Mouse (Mus musculus): ENCODE results near the gene Exog.
A peak's percentile ranks its signal among the peaks of the same experiment; 100 is the strongest.

The Exog gene

DNA sequence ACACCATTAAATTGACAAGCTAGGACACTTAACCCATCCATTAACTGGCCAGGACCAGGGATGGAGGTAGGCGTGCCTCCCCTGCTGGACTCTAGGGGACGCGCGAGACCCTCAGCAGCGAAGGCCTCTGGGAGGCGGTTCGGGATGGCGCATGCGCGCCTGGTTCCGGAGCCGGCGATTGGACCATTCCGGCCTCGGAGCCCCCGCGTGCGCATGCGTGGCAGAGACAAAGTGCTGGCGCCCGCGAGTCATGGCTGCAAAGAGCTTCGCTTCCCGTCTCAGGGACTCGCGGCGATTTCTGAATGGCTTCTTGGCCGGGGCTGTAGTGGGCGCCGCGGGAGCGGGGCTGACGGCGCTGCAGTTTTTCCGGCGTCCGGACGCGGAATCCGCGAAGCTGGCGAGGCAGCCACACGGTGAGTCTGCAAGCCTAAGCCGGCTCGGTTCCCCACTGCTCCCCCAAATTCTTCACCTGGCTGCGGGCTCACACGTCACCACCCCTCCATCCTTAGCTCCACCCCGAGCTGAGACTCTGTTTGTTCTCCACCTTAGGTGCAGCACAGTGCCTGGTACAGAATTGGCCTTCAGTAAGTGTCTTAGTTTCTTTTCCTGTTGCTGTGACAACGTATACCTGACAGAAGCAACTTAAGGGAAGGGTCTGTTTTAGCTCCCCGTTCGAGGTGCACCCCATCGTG is at the start of gene Exog:
TSS of gene Exog (plus strand) at position 206 of the 692 bp plus-strand sequence.
- DNase-seq (ENCODE audit: low spot score) = peak; percentile 98

DNA sequence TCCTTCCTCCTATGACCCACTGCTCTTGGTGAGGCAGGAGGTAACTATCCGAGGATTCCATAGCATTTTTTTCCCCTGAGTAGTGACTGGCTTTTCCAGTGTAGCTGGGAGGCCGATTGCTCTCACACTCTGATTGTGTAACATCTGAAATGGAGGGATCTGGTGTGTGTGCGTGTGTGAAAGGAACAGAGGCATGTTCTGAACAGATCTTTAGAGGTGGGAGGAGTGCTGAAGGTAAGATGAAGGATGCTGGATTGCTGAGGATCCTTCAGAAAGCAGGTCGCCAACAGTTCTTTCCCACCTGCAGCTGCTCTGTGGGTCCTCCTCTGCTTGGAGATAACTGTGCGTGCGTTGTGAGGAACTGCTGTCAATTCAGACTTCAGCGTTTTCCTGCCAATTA is 43.4 kb upstream of the Exog start:
- DNase-seq (ENCODE audit: low spot score) = peak; percentile 51

DNA sequence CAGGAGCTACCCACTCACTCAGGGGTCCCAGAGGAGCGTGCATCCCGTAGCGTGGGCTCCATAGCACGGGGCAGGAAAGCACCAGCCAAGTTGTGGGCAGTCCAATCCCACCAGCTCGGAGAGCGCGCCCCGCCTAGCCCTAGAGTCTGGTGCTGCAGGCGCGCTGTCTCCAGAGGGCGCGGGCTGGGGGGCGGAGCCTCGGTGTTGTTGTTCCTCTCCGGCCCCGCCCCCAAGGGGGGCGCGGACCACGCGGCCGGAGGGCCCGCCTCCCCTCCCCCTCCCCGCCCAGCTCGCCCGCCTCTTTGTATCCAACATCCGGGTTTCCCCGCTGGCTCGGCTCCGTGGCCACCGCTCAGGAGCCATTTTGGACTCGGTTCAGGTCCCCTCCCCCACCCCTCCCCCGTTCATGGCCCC is 42.9 kb upstream of the Exog start, which contains the start of gene Acvr2b:
TSS of gene Acvr2b (plus strand) at position 318 of the 414 bp plus-strand sequence.
- DNase-seq (ENCODE audit: low spot score) = peak; percentile 95

DNA sequence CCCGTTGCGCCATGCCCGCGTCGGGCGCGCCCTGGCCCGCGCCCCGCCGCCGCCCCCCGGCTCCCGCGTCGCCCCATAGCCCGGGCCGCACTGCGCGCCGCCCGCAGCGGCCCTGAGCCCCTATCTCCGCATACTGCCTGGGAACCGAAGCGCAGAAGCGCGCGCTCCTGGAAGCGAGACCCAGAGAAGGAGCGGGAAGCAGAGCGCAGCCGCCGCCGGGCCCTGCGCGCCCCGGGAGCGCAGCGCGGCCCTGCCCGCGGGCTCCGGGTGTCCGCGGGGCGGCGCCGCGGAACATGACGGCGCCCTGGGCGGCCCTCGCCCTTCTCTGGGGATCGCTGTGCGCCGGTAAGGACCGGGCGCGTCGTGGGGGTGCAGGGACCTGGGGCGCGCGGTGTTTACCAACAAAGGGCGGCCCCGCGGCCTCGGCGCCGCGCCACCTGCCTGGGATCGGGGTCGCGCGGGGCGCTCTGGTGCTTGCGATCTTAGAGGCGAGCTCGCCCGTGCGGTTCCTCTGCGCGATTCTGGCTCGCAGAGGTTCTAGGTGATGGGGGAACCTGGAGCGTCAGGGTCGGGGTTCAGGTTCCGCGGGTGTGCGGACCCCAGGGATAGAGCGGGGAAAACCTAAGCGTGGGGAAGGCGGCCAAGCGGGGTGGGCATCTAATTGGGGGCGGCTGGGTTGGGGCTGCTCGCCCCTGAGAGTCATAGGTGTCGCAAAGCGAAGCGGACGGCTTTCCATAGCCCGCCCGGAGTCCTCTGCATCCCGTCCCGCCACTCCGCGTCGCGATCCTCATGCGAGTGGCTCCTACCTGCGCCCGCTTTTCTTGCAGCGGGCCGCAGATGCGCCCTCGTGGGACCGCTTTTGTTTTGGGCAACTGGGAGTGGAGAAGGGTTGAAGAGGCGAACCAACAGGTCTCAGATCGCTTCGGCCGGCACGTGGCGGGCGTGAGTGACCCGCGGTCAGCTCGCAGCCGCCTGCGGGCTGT is 42.2 kb upstream of the Exog start:
- peak; percentile 57 for DNase-seq (ENCODE audit: low spot score)

DNA sequence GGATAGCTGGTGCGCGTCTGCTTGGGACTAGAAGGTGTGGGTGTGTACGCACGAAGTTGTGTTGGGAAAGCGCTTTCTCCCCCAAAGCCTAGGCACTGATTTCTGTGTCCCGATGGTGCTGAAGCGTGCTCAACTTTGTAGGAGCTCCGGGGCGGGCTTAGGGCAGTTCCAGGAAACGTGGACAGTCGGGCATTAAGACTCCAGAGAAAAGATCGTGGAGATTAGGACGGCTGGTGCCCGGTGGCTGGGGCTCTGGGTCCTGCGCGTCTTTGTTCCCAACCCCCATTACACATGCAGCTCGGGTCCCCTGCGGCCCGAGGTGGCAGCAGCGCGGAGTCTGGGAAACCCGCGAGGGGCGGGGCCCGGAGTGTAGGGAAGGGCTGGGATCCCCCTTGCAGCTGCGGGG is 41.5 kb upstream of the Exog start:
- DNase-seq (ENCODE audit: low spot score) = peak; percentile 31

DNA sequence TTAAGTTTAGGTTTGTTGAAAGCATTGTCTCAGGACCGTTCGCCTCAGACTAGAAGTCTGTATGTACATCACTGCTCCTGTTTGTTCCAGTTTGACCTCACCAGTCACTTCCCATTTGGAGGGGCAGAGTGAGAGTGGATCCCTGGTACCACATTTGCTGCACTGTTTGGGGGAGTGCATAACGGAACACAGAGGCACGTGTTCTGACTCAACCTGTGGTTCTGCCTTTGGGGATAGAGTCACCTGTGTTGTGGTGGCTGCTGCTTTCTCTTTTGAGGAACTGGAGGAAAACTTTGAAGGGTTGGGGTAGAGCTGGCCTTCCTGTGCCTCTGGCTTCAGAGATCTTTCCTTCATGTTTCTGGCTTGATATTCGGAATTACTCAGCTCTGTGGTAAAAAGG is 40.7 kb upstream of the Exog start:
- no peak for DNase-seq (ENCODE audit: low spot score)

DNA sequence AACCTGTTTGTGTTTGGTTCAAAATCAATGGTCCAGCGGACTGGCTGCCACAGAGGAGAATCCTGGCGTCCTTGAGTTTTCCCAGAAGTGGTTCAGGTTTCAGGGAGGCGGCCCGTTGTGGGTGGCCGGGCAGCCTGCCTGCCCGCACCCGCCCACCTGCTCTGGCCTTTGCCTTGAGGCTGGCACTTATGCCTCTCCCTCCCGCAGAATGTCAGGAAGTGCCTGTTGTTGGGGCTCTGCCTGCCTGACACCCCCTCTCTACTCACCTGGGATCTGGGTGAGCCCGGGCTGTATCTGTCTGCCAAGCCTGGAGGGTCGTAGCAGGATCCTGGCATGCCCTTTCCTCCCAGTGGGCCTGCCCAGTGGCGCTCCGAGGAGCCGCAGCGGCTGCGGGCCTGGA is 36.9 kb upstream of the Exog start:
- no peak for DNase-seq (ENCODE audit: low spot score)

DNA sequence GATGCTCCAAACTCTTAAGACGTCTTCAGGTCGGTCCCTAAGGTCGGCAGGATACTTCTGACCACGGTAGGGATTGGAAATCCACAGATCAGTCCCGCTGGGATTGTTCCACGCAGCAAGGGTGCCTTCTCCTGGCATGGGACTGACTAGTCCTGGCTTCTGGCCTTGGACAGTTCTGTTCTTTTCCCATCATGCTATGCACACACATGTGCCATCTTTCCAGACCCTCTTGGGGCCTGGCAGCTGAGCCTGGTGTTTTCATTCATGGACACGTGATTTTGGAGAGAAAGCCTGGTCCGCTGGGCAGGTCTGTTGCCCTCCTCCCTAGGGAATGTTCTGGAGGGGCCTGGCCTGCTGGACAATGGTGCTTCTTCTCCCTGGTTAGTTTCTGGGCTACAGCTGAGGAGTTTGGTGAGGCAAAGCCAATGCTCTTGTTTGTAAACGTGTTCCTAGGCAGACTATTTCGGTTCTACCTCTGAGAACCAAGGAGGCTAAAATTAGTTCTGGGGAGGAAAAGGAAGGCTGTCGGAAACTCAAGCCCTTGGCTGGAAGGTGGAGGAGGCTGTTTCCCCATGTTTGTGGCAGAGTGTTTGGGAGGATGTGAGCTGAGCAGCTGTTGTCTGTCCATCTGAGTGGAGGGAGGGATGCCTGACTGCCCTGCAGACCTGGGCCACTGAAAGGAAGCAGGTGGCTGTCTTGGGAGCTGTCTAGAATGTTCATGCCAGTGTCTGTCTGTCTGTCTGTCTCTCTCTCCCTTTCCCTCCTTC is 35.7 kb upstream of the Exog start:
- DNase-seq (ENCODE audit: low spot score) = no peak

DNA sequence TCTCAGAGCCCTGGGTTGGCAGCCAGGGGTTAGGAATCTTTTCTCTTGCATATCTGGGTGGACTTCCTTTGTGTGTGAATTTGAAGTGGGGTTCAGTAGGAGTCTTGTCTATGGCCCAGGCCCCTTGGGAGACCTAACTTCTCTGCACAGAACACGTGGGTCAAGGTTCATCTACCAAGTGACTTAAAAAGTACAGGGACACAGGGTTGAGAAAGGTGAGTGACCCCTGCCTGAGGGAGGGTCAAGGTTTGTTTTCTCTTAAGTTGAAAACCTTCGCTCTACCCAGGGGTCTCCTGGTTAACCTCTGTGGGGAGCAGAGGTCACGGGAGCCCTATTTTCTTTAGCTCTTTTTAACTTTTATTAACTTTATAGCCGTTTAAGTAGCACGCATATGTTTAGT is 34.9 kb upstream of the Exog start:
- DNase-seq (ENCODE audit: low spot score) = no peak

DNA sequence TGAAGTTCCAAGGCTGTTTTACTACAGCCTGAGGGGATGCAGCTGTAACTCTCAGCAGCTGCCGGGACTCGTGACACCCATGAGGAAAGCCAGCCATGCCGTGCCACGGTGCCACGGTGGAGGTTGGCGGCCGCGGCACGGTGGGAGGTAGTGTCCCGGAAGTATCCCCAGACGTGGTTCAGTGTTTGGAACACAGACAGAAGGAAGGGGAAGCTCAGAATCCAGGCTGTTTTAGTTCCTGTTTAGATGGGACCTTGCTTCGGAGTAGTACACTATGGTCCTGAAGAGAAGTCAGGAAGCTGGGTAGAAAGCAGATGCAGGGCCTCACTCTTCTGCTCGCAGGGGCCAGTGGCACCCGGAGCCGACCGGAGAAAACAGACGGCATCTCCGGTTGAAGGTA is 26.7 kb upstream of the Exog start:
- no peak for DNase-seq (ENCODE audit: low spot score)

DNA sequence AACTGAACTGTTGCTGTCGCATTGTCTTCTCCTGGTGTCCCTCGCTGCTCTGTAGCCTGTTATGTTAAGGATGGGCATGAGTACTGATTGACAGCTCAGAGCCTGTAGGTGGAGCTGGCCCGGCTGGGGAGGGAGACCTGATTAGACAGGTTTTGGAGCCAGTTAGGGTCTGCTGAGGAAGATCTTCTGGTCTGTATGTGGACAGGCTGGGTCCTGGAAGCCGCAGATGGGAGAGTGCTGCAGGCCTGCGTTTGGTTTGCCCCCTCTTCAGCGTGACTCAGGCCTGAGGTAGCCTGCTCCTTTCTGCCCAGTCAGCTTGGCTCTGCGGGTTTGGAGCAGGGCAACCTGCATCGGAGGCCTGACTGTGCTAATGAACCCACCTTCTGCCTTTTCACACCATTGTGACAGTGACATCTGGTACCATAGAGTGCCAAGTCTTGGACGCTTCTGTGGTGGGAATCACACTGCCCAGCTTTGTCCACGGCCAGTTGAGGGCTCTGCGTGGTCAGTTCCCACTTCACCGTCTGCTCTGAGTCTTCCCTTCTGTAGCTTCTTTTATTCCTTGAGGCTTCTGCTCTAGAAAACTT is 24.8 kb upstream of the Exog start:
- DNase-seq (ENCODE audit: low spot score) = no peak

DNA sequence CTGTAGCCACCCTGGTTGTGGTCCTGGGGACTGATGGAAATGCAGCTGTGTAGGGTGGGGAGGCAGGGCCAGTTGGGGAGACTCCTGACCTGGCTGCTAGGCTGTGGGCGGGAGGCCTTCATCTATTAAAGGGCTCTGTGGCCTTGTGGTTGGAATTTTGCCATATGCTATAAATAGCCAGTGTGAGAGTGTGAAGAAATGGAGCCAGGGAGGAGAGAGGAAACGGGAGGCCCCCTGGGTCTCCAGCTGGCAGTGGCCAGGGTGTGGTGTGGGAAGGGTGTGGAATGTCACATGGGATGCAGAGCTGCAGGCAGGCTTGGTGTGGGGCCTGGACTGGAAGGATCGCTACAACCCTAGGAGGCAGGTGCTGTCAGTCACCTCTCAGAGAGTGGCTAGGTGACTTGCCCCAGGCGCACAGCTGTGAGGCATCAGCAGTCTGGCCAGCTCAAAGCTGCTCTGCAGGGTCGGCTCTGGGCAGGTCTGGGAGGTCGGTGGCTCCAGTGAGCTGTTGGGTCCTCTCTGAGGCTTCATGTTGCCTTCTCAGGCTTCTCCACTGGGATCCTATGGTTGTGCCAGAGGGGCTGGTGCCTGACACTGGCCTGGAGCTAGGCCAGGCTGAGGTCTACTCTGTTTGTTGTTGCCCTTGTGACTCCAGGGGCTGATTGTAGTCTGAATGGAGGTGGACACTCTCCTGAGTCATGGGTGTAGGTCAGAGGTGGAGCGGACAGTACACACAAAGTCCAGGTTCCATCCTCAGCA is 19.3 kb upstream of the Exog start:
- DNase-seq (ENCODE audit: low spot score) = no peak

DNA sequence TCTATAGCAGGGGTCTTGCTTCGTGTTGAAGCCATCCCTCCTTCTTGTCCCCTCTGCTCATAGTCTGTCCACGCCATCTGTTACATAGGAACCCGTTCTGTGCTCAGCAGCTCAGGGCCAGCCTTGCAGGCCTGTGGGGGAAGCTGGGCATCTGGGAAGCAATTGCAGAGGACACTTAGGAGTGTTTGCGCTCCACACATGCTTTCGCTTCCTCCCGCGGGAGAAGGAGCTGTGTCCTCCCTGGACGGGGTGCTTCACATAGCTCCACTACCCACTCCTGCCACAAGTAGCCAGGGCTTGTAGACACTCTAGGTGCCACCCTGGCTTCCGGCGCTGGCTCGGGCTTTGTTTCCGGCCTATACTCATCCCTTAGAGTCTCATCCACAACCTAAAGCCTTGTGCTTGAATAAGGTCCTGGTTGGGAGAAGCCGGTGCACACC is 18.7 kb upstream of the Exog start:
- DNase-seq (ENCODE audit: low spot score) = no peak

DNA sequence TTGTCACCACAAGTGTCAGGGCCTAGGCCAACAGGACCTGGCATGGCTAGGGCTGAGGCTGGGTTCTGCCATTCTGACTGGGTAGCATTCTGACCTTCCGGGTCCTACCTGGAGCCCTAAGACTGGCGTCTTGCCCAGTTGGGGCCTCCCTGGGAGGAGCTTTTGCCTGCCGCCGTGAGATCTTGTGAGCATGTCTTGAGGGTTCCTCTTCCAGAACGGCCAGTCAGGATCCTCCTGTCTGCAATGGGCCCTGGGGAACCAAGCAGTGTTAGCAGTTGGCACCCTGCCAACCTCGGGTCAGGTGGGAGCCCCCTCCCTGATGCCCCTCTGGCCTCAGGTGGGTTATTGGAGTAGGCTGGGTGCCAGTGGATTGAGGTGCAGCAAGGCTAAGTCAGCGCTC is 18.3 kb upstream of the Exog start:
- no peak for DNase-seq (ENCODE audit: low spot score)

DNA sequence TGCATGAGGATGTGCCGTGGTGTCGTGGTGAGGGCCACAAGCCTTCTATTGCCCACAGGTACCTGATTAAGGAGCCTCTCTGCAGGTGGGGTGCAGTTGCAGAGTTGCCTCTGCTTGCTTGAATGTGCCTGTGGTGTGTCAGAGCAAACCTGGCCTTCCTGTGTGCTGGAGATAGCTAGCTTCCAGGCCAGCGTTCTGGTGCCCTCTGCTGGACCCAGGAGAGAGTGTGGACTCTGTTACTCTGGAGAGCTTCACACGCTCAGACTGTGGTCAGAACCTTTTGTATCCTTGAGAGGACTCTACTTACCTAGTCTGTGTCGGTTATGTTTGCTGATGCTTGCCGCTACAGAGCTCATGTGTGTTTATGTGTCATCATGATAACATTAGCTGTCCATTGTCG is 14.4 kb upstream of the Exog start:
- DNase-seq (ENCODE audit: low spot score) = peak; percentile 87

DNA sequence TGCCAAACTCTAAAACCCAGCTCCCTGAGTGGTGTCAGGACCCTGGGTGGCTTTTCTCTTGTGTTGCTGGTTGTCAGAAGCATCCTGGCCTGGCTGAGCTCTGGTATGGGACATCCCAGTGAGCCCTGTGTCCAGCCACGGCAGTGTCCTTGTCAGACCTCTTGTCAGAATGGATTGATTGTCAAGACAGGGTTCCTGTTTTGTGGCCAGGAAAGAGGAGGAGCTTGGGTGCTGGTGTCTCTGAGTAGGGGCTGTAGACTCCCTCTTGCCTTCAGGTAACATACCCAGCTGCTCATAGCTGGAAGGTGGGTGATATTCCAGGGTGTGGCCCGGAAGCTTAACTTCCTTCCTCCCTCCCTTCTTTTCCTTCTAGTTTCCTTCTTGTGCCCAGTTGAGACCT is 8.9 kb upstream of the Exog start:
- DNase-seq (ENCODE audit: low spot score) = no peak

DNA sequence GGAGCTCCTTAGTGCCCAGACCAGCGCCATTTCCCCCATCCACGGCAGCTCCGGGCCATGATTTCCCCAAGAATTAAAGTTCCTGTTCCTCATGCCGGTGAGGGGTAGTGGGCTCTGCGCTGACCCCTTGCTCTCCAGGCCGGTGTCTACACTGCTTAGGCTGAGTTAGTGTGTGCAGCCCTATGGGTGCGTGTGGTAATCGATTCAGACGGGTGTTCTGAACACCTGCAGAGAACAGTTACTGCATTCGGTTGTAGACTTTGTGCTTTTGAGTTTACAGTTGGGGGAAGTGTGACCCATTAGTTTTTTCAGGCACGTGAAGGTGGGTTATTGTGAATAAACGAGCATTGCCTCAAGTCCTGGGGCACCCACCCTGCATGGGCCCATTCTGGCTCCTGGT is 6.7 kb upstream of the Exog start:
- no peak for DNase-seq (ENCODE audit: low spot score)

DNA sequence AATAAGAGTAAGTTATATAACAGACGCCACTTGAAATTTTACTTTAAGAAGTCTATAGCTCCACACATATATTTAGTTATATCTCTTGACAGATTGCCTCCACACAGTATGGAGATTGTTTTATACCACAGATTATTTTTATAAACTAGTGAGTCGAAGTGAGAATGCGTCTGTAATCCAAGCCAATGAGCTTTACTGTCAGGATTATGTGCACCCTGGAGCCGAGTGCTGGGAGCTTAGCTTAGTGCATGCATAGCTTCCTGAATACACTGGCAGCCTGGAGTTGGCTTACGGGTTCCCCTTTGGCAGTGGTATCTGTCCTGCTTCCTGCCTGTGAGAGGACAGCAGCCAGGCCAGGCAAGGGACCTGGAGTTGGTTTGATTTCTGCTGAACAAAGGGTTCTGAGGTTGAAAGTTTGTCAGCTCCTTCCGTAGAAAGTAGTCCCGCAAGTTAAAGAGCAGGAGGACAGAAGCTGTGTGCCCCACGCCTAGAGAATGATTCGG is 6.2 kb upstream of the Exog start:
- DNase-seq (ENCODE audit: low spot score) = no peak

DNA sequence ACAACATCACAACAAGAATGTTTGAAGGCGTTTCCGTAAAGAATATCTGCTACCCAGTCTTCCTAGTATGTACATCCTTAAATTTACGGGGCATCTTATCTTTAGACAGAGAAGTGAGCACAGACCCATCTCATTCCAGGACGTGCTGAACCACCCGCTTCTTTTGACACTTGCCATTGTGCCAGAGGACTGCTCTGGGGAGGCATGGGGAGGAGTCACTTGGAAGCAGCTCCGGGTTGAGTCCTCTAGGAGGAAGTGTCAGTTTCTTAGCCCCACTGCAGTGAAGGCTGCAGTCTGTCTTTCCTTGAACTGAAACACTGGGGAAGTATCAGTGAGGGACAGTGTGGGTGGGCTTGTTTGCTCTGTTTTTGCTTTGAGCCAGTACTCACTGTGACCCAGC is 994 bp downstream of the Exog start:
- no peak for DNase-seq (ENCODE audit: low spot score)

DNA sequence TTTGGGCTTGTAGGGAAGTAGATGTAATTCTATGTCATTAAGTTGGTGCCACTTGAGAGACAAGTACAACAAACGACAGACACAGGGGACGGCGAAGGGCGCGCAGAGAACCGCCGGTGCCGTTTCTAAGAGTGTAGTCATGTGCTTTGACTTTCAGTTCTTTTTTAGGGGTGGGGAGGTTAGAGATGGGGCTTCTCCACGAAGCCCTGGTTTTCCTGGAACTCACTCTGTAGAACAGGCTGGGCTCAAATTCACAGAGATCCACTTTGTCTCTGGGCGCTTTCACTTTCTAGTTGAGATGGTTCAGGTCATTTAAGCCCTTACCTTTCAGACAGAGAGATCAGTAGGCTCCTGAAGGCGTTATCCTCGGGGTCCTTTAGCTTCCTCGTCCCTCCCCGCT is 11.2 kb downstream of the Exog start:
- no peak for DNase-seq (ENCODE audit: low spot score)

DNA sequence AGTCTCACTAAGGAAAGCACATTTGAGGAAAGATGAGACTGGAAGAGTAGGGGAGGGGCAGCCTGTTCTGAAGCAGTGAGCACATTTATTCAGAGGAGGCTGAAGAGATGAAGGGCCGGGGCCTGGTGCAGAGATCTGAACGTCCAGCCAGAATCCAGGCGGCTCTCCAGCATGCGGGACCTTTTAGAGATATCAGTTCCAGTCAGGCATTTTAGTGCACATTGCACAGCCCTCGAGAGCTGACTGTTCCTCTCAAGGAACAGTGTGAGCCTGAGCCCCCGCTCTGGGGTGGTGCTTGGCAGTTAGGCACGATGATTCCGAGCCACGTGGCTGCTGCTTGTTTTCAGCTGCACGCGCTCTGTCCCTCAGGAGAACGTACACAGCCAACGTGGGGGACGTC is 12.4 kb downstream of the Exog start:
- no peak for DNase-seq (ENCODE audit: low spot score)
